Mouse (Mus musculus) ES-E14 (cell line): ENCODE data around the gene Pnmal2.

Source experiments
- CHD2 ChIP-seq: IDR thresholded peaks from 2 replicates; pipeline ENCODE4 v1.6.1; 2014; ENCODE audit warnings: mild to moderate bottlenecking, low read depth, low read length, inconsistent platforms
- HCFC1 ChIP-seq: IDR thresholded peaks from 2 replicates; pipeline ENCODE4 v1.6.1; 2012; ENCODE audit warnings: low read length, inconsistent platforms, borderline replicate concordance; ENCODE audit not compliant: insufficient read depth
- MAFK ChIP-seq: IDR thresholded peaks from 2 replicates; pipeline ENCODE4 v1.6.1; 2014; ENCODE audit warnings: mild to moderate bottlenecking, low read depth, low read length, inconsistent platforms; ENCODE audit not compliant: insufficient read depth
- ZNF384 ChIP-seq: IDR thresholded peaks from 2 replicates; pipeline ENCODE4 v1.6.1; 2012; ENCODE audit warnings: low read depth, low read length, inconsistent platforms

DNA sequence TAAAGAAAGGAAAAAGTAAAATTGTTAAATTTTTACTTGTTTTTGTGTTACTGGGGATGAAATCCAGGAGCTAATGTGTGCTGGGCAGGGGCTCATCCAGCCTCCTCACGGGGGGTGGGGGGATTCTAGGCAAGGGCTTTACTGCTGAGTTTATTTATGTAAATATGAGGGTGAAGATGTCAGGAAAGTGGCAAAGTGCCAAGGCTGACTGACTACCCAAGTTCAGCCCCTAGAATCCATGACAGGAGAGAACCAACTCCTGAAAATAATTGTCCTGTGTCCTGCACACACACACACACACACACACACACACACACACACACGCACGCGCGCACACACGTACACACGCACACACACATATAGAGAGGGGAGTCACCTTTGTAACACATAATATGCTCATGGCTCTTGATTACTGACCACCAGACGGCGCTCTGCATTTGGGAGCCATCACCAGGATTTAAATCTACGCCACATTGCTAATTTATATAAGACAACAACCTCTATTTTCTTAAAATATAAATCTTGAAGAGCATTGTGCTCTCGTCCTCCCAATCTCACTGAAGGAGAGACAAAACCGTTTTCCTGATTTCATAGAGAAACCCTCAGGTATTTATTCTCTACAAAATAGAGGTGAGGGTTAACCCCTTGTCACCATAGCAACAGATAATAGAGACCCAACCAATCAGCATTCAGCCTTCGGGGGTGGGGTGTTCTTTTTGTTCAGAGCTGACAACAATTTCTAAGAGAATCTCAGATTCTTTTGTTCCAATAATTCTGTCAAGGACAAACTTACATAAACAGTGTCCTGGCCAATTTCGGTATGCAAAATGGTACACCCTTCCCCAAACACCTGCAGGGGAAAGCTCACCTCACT lies 11.5 kb upstream of the Pnmal2 start:
- TF ChIP-seq CHD2 (no peak), ZNF384 (no peak), HCFC1 (no peak), MAFK (no peak)
